Mouse (Mus musculus) lung, adult 10 weeks (tissue): Measurements from ENCODE around the gene Gpr160. TPM values are rescaled to one million over a fixed set of nuclear protein-coding genes. Genes with fewer than 3 reads are reported as not detected.

Source experiments
- polyA plus RNA-seq: library from polyadenylated mRNA; stranded (reverse); fragments of 350-450 nt; fragmentation: Illumina TruSeq; extraction: RNeasy Lipid Tissue Mini Kit (QIAGEN cat#74804); gene quantifications from one replicate; pipeline ENCODE4 v1.2.3, GENCODE M21; 2014; ENCODE audit warnings: low read depth, low replicate concordance; ENCODE audit not compliant: insufficient read depth

The Gpr160 gene
- 4.4 TPM for polyA plus RNA-seq

GRCm38 (mm10) chr3:30855604-30856458, at the start of gene Gpr160:
TSS of gene Gpr160 (plus strand) at chr3:30855950.

Other genes starting within 250 kb of the Gpr160 start
- not detected for gene Lrriq4, start 211.4 kb upstream of the Gpr160 start, polyA plus RNA-seq
- 3.9 TPM for gene Lrrc34, start 208.1 kb upstream of the Gpr160 start, polyA plus RNA-seq
- 0.38 TPM for gene Lrrc31, start 156.1 kb upstream of the Gpr160 start, polyA plus RNA-seq
- gene Samd7, start 109.7 kb upstream of the Gpr160 start, polyA plus RNA-seq: not detected
- 87.7 TPM for gene Sec62, start 63.1 kb upstream of the Gpr160 start, polyA plus RNA-seq
- 4.7 TPM for gene Phc3, start 113.5 kb downstream of the Gpr160 start, polyA plus RNA-seq
- 27.5 TPM for gene Prkci, start 139.8 kb downstream of the Gpr160 start, polyA plus RNA-seq
- gene Skil, start 239.1 kb downstream of the Gpr160 start, polyA plus RNA-seq: 14.5 TPM